Mouse (Mus musculus): Measurements from ENCODE around the gene Polr1e. TPM values are rescaled to one million over a fixed set of nuclear protein-coding genes. Genes with fewer than 3 reads are reported as not detected.

The Polr1e gene
- 34.8 and 35.9 TPM in 2 replicates for polyA plus RNA-seq (2015; fragmentation: Nextera tagmentation; extraction: Ambion mirVana)

GRCm38 (mm10) chr4:45018452-45018980 lies at the start of gene Polr1e:
Gene Polr1e, plus strand, starts transcription at chr4:45018583.
- Histone ChIP-seq H3K4me3 (replicated peaks) (peak within 1 kb of the TSS; percentile 63), H3K4me2 (replicated peaks) (peak within 1 kb of the TSS; percentile 90), H3K4me1 (replicated peaks) (peaks cover 12% of the 10 kb centered on the region), H3K9ac (peak within 1 kb of the TSS; percentile 58), H3K27me3 (replicated peaks) (no peaks in the 10 kb centered on the region), H3K27ac (no peak within 1 kb of the TSS), H3K9me3 (no peaks in the 10 kb centered on the region), H3K36me3 (no peaks in the 10 kb centered on the region)
- peak; percentile 93 for ATAC-seq
- WGBS: under 1% methylated on average over 29 of the region's 29 CpGs

- Histone ChIP-seq H3K9ac (no peak overlapping the region), H3K4me3 (replicated peaks) (no peak overlapping the region), H3K27ac (no peak overlapping the region), H3K9me3 (no peaks in the 10 kb centered on the region), H3K36me3 (no peaks in the 10 kb centered on the region), H3K4me1 (replicated peaks) (0 out of 2 replicates have a peak, but pooled peaks cover 5% of the 10 kb centered on the region), H3K4me2 (replicated peaks) (no peak overlapping the region), H3K27me3 (replicated peaks) (no peaks in the 10 kb centered on the region)
- 94% methylated on average over 7 of the region's 7 CpGs for WGBS
- no peak for ATAC-seq
These were observed 48.3 kb upstream of the Polr1e start for GRCm38 (mm10) chr4:44970056-44970455.

- no peaks in the 10 kb centered on the region for H3K36me3 ChIP-seq
- ATAC-seq: no peak
- no peak overlapping the region for H3K9ac ChIP-seq
- no peak overlapping the region for H3K4me2 ChIP-seq (replicated peaks)
- no peak overlapping the region for H3K27ac ChIP-seq
- 0 out of 2 replicates have a peak, but pooled peaks cover 5% of the 10 kb centered on the region for H3K4me1 ChIP-seq (replicated peaks)
- 21% methylated on average over 10 of the region's 10 CpGs for WGBS
- H3K9me3 ChIP-seq: no peaks in the 10 kb centered on the region
- no peak overlapping the region for H3K4me3 ChIP-seq (replicated peaks)
- H3K27me3 ChIP-seq (replicated peaks): no peaks in the 10 kb centered on the region
These were observed 47.7 kb upstream of the Polr1e start for GRCm38 (mm10) chr4:44970612-44971110.

GRCm38 (mm10) chr4:44973450-44973849 lies 44.9 kb upstream of the Polr1e start:
- Histone ChIP-seq H3K4me3 (replicated peaks) (peak overlapping the region; percentile 18; the same call in 1 of the 2 replicates), H3K9ac (no peak overlapping the region), H3K36me3 (no peaks in the 10 kb centered on the region), H3K27me3 (replicated peaks) (no peaks in the 10 kb centered on the region), H3K27ac (no peak overlapping the region), H3K9me3 (no peaks in the 10 kb centered on the region), H3K4me1 (replicated peaks) (0 out of 2 replicates have a peak, but pooled peaks cover 5% of the 10 kb centered on the region), H3K4me2 (replicated peaks) (peak overlapping the region; percentile 50)
- peak; percentile 68 for ATAC-seq
- WGBS: 14% methylated on average over 9 of the region's 9 CpGs

- ATAC-seq: peak; percentile 37
- Histone ChIP-seq H3K27ac (no peak overlapping the region), H3K4me1 (replicated peaks) (0 out of 2 replicates have a peak, but pooled peaks cover 5% of the 10 kb centered on the region), H3K9me3 (no peaks in the 10 kb centered on the region), H3K9ac (no peak overlapping the region), H3K36me3 (no peaks in the 10 kb centered on the region), H3K4me3 (replicated peaks) (peak overlapping the region; percentile 18; the same call in 1 of the 2 replicates), H3K27me3 (replicated peaks) (no peaks in the 10 kb centered on the region), H3K4me2 (replicated peaks) (peak overlapping the region; percentile 50)
- 43% methylated on average over 14 of the region's 14 CpGs for WGBS
These were observed 44.5 kb upstream of the Polr1e start for GRCm38 (mm10) chr4:44973871-44974270.

GRCm38 (mm10) chr4:44974331-44974730 lies 44.1 kb upstream of the Polr1e start:
- Histone ChIP-seq H3K27me3 (replicated peaks) (no peaks in the 10 kb centered on the region), H3K4me2 (replicated peaks) (no peak overlapping the region), H3K36me3 (no peaks in the 10 kb centered on the region), H3K4me1 (replicated peaks) (0 out of 2 replicates have a peak, but pooled peaks cover 5% of the 10 kb centered on the region), H3K9me3 (no peaks in the 10 kb centered on the region), H3K4me3 (replicated peaks) (no peak overlapping the region), H3K9ac (no peak overlapping the region), H3K27ac (no peak overlapping the region)
- ATAC-seq: no peak
- WGBS: 72% methylated on average over 8 of the region's 8 CpGs

- no peak for ATAC-seq
- Histone ChIP-seq H3K4me1 (replicated peaks) (0 out of 2 replicates have a peak, but pooled peaks cover 7% of the 10 kb centered on the region), H3K36me3 (no peaks in the 10 kb centered on the region), H3K4me3 (replicated peaks) (no peak overlapping the region), H3K27me3 (replicated peaks) (no peaks in the 10 kb centered on the region), H3K27ac (no peak overlapping the region), H3K9ac (no peak overlapping the region), H3K9me3 (no peaks in the 10 kb centered on the region), H3K4me2 (replicated peaks) (no peak overlapping the region)
- WGBS: 71% methylated on average over 6 of the region's 6 CpGs
These were observed 42.3 kb upstream of the Polr1e start for GRCm38 (mm10) chr4:44976026-44976615.

- Histone ChIP-seq H3K36me3 (no peaks in the 10 kb centered on the region), H3K9me3 (no peaks in the 10 kb centered on the region), H3K4me3 (replicated peaks) (no peak overlapping the region), H3K9ac (no peak overlapping the region), H3K4me2 (replicated peaks) (no peak overlapping the region), H3K27ac (no peak overlapping the region), H3K4me1 (replicated peaks) (peaks cover 12% of the 10 kb centered on the region; the same call in 1 of the 2 replicates), H3K27me3 (replicated peaks) (no peaks in the 10 kb centered on the region)
- ATAC-seq: no peak
- 87% methylated on average over 10 of the region's 10 CpGs for WGBS
These were observed 41.3 kb upstream of the Polr1e start for GRCm38 (mm10) chr4:44976921-44977710.

- no peak overlapping the region for H3K27ac ChIP-seq
- peaks cover 20% of the 10 kb centered on the region for H3K4me1 ChIP-seq (replicated peaks)
- H3K4me3 ChIP-seq (replicated peaks): no peak overlapping the region
- no peaks in the 10 kb centered on the region for H3K36me3 ChIP-seq
- no peak overlapping the region for H3K9ac ChIP-seq
- H3K4me2 ChIP-seq (replicated peaks): no peak overlapping the region
- no peaks in the 10 kb centered on the region for H3K27me3 ChIP-seq (replicated peaks)
- no peak for ATAC-seq
- no peaks in the 10 kb centered on the region for H3K9me3 ChIP-seq
- WGBS: 64% methylated on average over 5 of the region's 5 CpGs
These were observed 40.2 kb upstream of the Polr1e start for GRCm38 (mm10) chr4:44978175-44978574.

GRCm38 (mm10) chr4:44979794-44980338 lies 38.5 kb upstream of the Polr1e start:
- H3K4me2 ChIP-seq (replicated peaks): no peak overlapping the region
- ATAC-seq: no peak
- no peak overlapping the region for H3K9ac ChIP-seq
- no peak overlapping the region for H3K27ac ChIP-seq
- 61% methylated on average over 7 of the region's 7 CpGs for WGBS
- H3K36me3 ChIP-seq: peaks cover 4% of the 10 kb centered on the region
- H3K4me1 ChIP-seq (replicated peaks): peaks cover 23% of the 10 kb centered on the region
- no peaks in the 10 kb centered on the region for H3K27me3 ChIP-seq (replicated peaks)
- no peaks in the 10 kb centered on the region for H3K9me3 ChIP-seq
- H3K4me3 ChIP-seq (replicated peaks): no peak overlapping the region

- H3K9ac ChIP-seq: peak within 1 kb of the TSS; percentile 92
- peak; percentile 96 for ATAC-seq
- peaks cover 7% of the 10 kb centered on the region for H3K36me3 ChIP-seq
- H3K4me1 ChIP-seq (replicated peaks): peaks cover 23% of the 10 kb centered on the region
- H3K4me2 ChIP-seq (replicated peaks): peak within 1 kb of the TSS; percentile 92
- H3K27me3 ChIP-seq (replicated peaks): no peaks in the 10 kb centered on the region
- under 1% methylated on average over 40 of the region's 40 CpGs for WGBS
- peak within 1 kb of the TSS; percentile 81 for H3K4me3 ChIP-seq (replicated peaks)
- no peaks in the 10 kb centered on the region for H3K9me3 ChIP-seq
- peak within 1 kb of the TSS; percentile 89 for H3K27ac ChIP-seq
These were observed 37.0 kb upstream of the Polr1e start, which contains the start of gene Grhpr for GRCm38 (mm10) chr4:44981280-44981973. Gene Grhpr, plus strand, starts transcription at chr4:44981395.

All from intestine, embryonic 15.5 days (tissue).